Mouse (Mus musculus) limb, embryonic 12.5 days (tissue): ENCODE data around the gene Btbd1. TPM values are rescaled to one million over a fixed set of nuclear protein-coding genes. Genes with fewer than 3 reads are reported as not detected.

ENCODE experiments used
- ATAC-seq: fragments of 200-750 bp; cut with Nextera tagmentation; 2 replicates; pipeline ENCODE4 v1.8.0; 2017; ENCODE audit warnings: low read depth, moderate TSS enrichment; ENCODE audit not compliant: insufficient number of reproducible peaks, insufficient read depth, low FRiP score, low TSS enrichment
- H3K27ac ChIP-seq: fragments of 300-500 bp; sonication (generic); 2 replicates; pipeline ENCODE4 v1.5.1; 2016; ENCODE audit warnings: mild to moderate bottlenecking, moderate library complexity
- H3K27me3 ChIP-seq: fragments of 300-500 bp; sonication (generic); 2 replicates; pipeline ENCODE4 v1.6.1; 2016; ENCODE audit warnings: mild to moderate bottlenecking, moderate library complexity
- H3K36me3 ChIP-seq: fragments of 300-500 bp; sonication (generic); 2 replicates; pipeline ENCODE4 v1.6.1; 2016; ENCODE audit warnings: mild to moderate bottlenecking, moderate library complexity
- H3K4me1 ChIP-seq: fragments of 300-500 bp; sonication (generic); replicated peaks from 2 replicates; pipeline ENCODE4 v1.6.1; 2016
- H3K4me2 ChIP-seq: fragments of 300-500 bp; sonication (generic); 2 replicates; pipeline ENCODE4 v1.6.1; 2016; ENCODE audit warnings: mild to moderate bottlenecking, moderate library complexity
- H3K4me3 ChIP-seq: fragments of 300-500 bp; sonication (generic); replicated peaks from 2 replicates; pipeline ENCODE4 v1.5.1; 2016; ENCODE audit warnings: mild to moderate bottlenecking
- H3K9ac ChIP-seq: fragments of 300-500 bp; sonication (generic); replicated peaks from 2 replicates; pipeline ENCODE4 v1.6.1; 2016; ENCODE audit warnings: mild to moderate bottlenecking, moderate library complexity
- H3K9me3 ChIP-seq: fragments of 300-500 bp; sonication (generic); 2 replicates; pipeline ENCODE4 v1.6.1; 2016; ENCODE audit warnings: mild to moderate bottlenecking, moderate library complexity
- WGBS: fragments of 180-500 bp; shearing (Covaris S2); methylation state at CpG from one replicate; pipeline ENCODE4 v1.1.7; 2016; 5-methylcytosine and 5-hydroxymethylcytosine counted together
- polyA plus RNA-seq: library from polyadenylated mRNA; unstranded; fragments of >200 nt; fragmentation: Nextera tagmentation; extraction: Ambion mirVana; gene quantifications from 2 replicates; pipeline ENCODE4 v1.2.1, GENCODE M21; 2016

Btbd1 gene
- 76.7 and 83.8 TPM in 2 replicates for polyA plus RNA-seq

DNA sequence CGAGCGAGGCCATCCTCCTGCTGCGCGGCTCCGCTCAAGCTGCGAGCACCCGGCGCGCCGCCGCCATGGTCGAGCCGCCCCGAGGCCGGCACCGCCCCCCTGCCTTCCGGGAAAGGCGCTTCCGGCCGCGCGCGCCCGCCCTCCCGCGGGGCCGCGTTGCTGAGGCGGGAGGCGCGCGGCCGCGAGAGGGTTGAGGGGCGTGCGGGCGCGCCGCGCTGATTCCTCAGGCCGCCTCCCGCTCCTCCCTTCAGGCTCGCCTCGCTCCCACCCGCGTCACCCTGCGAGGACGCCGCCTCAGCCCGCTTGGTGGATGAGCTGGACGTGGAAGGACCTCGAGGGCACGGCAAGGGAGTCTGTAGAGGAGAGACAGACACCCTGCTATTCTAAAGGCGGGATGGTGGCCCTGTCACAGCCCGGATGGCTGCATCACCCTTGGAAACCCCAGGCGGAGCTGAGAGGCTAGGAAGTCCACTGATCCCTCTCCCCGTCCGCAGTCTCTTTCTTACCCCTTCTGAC, at the start of gene Btbd1:
Gene Btbd1, minus strand, starts transcription at position 53 of the 516 bp plus-strand sequence.
- H3K27ac ChIP-seq: peak within 1 kb of the TSS; percentile 96
- H3K4me1 ChIP-seq: peaks cover 42% of the 10 kb centered on the region
- peak; percentile 86 for ATAC-seq
- peak within 1 kb of the TSS; percentile 87 for H3K4me3 ChIP-seq
- no peaks in the 10 kb centered on the region for H3K9me3 ChIP-seq
- no peaks in the 10 kb centered on the region for H3K27me3 ChIP-seq
- H3K9ac ChIP-seq: peak within 1 kb of the TSS; percentile 91
- H3K4me2 ChIP-seq: peak within 1 kb of the TSS; percentile 83
- under 1% methylated on average over 53 of the region's 58 CpGs for WGBS
- no peaks in the 10 kb centered on the region for H3K36me3 ChIP-seq

DNA sequence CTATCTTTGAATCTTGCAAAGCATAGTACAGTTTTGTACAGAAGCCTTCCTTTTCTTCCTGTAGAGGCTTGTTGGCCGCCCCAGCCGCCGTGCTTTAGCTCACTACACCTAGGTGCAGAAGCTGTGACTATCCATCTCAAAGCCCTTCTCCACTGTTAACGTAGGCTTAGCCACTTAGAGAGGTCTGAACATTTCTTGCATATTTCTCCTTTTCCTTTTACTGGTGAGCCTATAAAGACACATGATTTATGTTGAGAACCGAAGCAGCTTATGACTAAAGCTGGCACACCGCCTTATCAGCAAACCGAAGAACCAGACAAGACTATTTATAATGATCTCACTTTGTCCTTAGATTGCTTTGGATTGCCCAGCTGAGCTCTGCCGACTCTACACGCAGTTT, 46.1 kb upstream of the Btbd1 start:
- WGBS: 86% methylated on average over 9 of the region's 9 CpGs
- no peaks in the 10 kb centered on the region for H3K9me3 ChIP-seq
- H3K4me3 ChIP-seq: no peak overlapping the region
- no peaks in the 10 kb centered on the region for H3K27me3 ChIP-seq
- H3K4me2 ChIP-seq: no peak overlapping the region
- ATAC-seq: no peak
- no peak overlapping the region for H3K9ac ChIP-seq
- H3K27ac ChIP-seq: no peak overlapping the region
- H3K36me3 ChIP-seq: no peaks in the 10 kb centered on the region
- H3K4me1 ChIP-seq: no peaks in the 10 kb centered on the region

DNA sequence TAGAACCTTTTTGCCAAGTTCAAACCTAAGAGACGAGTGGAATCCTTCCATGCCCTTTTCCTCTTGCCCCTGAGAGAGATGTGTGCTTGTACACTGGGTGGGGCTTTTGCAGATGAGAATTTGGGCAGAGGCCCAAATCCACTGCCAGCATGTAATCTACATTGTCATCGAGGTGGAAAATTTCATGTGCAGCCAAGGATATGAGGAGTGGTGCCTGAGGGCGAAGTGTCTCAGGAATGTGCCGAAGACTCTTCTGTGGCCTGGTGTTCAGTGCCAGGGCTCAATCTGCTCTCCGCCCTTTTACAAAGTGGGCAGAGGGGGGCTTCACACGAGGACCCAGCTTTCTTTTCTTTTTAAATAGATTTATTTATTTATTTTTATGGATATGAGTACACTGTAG, 45.4 kb upstream of the Btbd1 start:
- Histone ChIP-seq H3K9ac (no peak overlapping the region), H3K9me3 (no peaks in the 10 kb centered on the region), H3K27me3 (no peaks in the 10 kb centered on the region), H3K27ac (no peak overlapping the region), H3K4me1 (no peaks in the 10 kb centered on the region), H3K4me3 (no peak overlapping the region), H3K4me2 (no peak overlapping the region), H3K36me3 (no peaks in the 10 kb centered on the region)
- no peak for ATAC-seq
- 83% methylated on average over 6 of the region's 6 CpGs for WGBS

DNA sequence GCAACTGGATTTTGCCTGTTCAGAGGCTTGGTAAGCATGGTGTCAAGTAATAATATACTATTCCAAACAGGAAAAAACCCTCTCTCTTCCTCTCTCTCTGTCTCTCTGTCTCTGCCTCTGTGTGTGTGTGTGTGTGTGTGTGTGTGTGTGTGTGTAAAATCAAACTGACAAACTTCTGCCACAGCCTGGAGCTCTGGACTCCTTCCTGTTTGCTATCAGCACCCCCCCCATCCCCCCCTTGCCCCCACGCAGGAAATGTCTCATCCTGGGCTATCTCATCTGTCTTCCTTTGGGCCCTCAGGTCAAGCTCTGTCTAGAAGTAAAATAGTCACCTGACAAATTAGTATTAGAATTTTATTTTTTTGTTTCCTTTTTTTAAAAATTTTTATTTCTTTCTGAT, 44.6 kb upstream of the Btbd1 start:
- Histone ChIP-seq H3K4me1 (no peaks in the 10 kb centered on the region), H3K4me3 (no peak overlapping the region), H3K36me3 (no peaks in the 10 kb centered on the region), H3K9ac (no peak overlapping the region), H3K27ac (no peak overlapping the region), H3K9me3 (no peaks in the 10 kb centered on the region), H3K4me2 (no peak overlapping the region), H3K27me3 (no peaks in the 10 kb centered on the region)
- no peak for ATAC-seq
- 85% methylated on average over 1 of the region's 1 CpGs for WGBS

DNA sequence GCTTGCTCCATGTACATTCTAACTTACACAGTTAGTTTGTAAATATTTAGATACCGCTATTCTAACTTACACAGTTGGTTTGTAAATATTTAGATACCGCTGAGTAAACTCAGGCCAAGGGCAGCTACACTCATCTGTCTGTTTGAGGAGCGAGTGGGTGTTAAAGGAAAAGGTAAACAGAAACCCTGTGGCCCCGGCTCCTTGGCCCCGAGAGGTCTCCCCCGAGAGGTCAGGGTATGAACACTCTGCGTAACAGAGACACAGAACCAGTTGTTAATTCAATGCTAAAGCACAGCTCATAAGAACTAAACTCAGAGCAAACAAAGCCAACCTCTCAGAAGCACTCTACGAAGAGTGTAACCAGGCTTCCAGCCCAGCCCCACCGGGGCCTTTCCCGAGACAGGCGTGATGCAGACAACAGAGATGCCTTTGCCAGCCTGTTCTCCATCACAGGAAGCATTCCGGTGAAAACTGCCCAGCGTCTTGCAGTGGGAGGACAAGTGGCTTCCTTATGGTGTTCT, 43.3 kb upstream of the Btbd1 start:
- Histone ChIP-seq H3K27me3 (no peaks in the 10 kb centered on the region), H3K9ac (no peak overlapping the region), H3K4me3 (no peak overlapping the region), H3K4me2 (no peak overlapping the region), H3K4me1 (no peaks in the 10 kb centered on the region), H3K27ac (no peak overlapping the region), H3K9me3 (no peaks in the 10 kb centered on the region), H3K36me3 (no peaks in the 10 kb centered on the region)
- ATAC-seq: no peak
- WGBS: 75% methylated on average over 13 of the region's 13 CpGs

DNA sequence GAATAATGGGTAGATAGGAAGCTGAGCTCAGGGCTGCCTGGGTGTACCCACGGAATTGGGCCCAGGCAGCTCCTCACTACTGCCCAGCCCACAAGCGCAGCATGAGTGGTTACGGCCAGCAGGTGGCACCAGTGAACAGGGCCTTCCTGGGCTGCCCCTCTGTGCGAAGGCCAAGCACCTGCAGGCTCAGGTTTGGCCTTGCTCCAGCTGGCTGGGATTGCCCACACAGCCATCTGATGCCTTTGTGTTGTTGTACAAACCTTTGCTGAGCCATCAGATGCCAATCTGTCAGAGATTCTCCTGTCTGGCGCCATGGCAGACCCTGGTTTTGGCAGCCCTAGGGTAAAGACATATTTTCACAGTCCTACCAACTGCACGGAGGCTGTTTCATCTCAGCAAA, 38.9 kb upstream of the Btbd1 start:
- Histone ChIP-seq H3K9me3 (no peaks in the 10 kb centered on the region), H3K9ac (no peak overlapping the region), H3K27ac (no peak overlapping the region), H3K4me2 (no peak overlapping the region), H3K4me1 (no peaks in the 10 kb centered on the region), H3K36me3 (no peaks in the 10 kb centered on the region), H3K27me3 (no peaks in the 10 kb centered on the region), H3K4me3 (no peak overlapping the region)
- whole genome bisulfite sequencing: 26% methylated on average over 6 of the region's 6 CpGs
- no peak; the same call in 1 of the 2 replicates for ATAC-seq

DNA sequence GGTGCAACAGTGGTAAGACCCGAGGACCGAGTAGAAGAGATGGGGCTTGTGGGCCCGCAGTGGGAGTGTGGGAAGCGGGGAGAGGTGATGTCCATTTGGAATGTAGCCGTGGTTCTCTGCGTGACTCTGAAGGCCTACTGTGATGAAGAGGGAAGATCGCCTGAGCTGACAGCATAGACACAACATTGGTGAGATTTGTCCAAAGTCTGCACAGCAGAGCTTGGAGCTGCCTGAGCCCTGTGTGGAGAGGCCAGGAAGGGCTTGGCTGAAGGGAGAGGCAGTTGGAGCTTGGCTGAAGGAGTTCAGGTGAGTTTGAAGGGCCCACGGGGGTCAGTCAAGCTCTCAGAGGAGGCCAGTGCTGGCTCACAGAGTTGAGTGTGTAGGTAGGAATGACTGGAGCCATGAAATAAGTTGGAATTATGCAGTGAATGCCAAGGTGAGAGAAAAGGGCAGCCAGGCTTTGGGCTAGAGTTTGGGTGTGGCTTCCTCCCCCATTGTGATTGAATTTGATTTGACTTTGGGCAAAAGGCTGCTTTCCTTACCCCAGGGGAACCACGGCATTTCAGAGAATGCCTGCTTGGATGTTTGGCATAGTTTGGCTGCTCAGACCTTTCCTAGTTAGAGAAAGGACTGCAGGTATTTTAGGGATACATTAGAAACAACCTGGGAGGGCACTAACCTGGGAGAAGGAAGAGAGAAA, 38.1 kb upstream of the Btbd1 start:
- Histone ChIP-seq H3K4me3 (no peak overlapping the region), H3K9ac (no peak overlapping the region), H3K27ac (no peak overlapping the region), H3K4me1 (0 out of 2 replicates have a peak, but pooled peaks cover 2% of the 10 kb centered on the region), H3K9me3 (no peaks in the 10 kb centered on the region), H3K27me3 (no peaks in the 10 kb centered on the region), H3K36me3 (no peaks in the 10 kb centered on the region), H3K4me2 (no peak overlapping the region)
- ATAC-seq: no peak
- WGBS: 82% methylated on average over 9 of the region's 9 CpGs

DNA sequence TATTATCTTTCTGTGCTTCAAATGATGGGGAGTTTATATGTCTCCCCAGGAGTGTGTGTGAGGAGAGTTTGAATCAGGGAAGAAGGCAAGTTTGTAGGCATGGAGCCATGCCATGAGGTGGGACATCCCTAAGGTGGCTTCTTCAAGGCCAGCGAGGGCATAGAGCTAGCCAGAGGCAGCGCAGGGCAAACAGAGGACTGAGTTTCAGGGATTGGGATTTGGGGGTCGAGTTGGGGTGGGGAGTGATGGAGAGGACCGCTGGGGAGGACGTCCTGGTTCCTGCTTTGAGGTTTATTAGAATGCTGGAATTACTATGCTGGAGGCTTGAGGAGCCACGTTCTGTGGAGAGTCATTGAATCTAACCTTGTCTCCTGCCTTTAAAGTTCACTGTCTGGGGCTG, 36.7 kb upstream of the Btbd1 start:
- 95% methylated on average over 6 of the region's 6 CpGs for WGBS
- ATAC-seq: no peak
- no peak overlapping the region for H3K4me3 ChIP-seq
- no peaks in the 10 kb centered on the region for H3K9me3 ChIP-seq
- H3K4me2 ChIP-seq: no peak overlapping the region
- no peaks in the 10 kb centered on the region for H3K36me3 ChIP-seq
- no peak overlapping the region for H3K27ac ChIP-seq
- 0 out of 2 replicates have a peak, but pooled peaks cover 2% of the 10 kb centered on the region for H3K4me1 ChIP-seq
- peaks cover 10% of the 10 kb centered on the region; the same call in 1 of the 2 replicates for H3K27me3 ChIP-seq
- no peak overlapping the region for H3K9ac ChIP-seq

DNA sequence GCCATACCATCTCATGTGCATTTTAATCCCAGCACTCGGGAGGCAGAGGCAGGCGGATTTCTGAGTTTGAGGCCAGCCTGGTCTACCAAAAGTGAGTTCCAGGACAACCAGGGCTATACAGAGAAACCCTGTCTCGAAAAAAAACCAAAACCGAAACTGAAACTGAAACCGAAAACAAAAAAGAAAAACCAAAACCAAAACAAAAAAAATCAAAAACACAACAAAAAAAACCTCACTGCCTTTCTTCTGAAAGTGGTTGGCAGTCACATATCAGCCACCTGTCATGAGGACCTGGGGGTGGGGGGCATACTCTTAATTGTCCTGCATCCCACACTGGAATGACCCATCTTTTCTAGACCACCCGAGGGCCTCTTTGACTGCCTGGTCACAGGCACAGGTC, 35.3 kb upstream of the Btbd1 start:
- 89% methylated on average over 6 of the region's 6 CpGs for WGBS
- Histone ChIP-seq H3K9me3 (no peaks in the 10 kb centered on the region), H3K9ac (no peak overlapping the region), H3K36me3 (no peaks in the 10 kb centered on the region), H3K27me3 (peaks cover 24% of the 10 kb centered on the region), H3K4me3 (no peak overlapping the region), H3K4me2 (no peak overlapping the region), H3K4me1 (peaks cover 12% of the 10 kb centered on the region; the same call in 1 of the 2 replicates), H3K27ac (no peak overlapping the region)
- ATAC-seq: no peak

DNA sequence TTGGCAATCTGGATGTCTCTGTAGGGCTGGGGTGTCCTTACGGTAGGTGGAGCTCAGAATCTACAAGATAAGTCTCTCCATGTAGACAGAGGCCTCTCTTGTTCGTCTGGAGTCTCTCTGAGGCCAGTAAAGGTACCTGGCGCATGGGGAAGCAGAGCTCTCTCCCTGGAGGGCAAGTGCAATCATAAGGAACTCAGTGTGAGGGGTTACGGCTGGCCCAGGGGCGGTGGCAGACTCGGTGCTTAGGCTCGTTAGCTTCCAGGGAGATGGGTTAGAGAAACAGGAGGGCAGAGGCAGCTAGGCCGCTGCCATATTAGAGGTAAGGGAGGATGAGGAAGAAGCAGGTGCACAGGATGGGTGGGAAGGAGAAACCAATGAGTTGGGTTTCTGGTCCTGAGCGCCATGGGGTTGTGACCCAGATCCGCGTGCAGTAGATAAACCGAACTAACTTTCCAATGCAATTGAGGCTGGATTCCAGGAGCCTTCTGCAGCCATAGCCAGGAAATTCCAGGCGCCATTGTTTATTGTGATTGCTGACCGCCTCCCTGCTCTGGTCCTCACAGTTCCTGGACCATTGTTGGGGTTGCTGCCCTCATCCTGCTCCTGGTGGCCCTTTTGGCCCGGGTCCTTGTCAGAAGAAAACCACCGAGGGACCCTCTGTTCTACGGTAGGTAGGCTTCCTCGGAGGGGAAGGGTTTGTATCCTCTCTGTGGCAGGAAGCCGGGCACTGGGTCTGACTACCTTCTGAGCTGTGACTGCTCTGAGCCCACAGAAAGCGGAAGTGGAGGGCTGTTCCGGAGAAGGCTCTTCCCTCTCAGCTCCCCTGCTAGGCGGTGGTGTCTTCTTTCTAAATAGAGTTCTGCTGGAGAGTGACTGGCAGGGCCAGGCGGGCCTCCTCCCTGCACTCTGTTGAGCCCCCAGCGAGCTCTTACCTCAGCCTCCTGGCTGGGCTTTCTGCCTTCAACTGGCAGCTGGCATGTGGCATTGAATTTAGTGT, 33.7 kb upstream of the Btbd1 start:
- no peaks in the 10 kb centered on the region for H3K9me3 ChIP-seq
- H3K4me2 ChIP-seq: no peak overlapping the region
- no peak for ATAC-seq
- H3K27me3 ChIP-seq: peaks cover 41% of the 10 kb centered on the region
- 75% methylated on average over 24 of the region's 24 CpGs for WGBS
- no peak overlapping the region for H3K9ac ChIP-seq
- peak overlapping the region; percentile 23; the same call in 1 of the 2 replicates for H3K27ac ChIP-seq
- peaks cover 23% of the 10 kb centered on the region for H3K4me1 ChIP-seq
- H3K4me3 ChIP-seq: no peak overlapping the region
- no peaks in the 10 kb centered on the region for H3K36me3 ChIP-seq

DNA sequence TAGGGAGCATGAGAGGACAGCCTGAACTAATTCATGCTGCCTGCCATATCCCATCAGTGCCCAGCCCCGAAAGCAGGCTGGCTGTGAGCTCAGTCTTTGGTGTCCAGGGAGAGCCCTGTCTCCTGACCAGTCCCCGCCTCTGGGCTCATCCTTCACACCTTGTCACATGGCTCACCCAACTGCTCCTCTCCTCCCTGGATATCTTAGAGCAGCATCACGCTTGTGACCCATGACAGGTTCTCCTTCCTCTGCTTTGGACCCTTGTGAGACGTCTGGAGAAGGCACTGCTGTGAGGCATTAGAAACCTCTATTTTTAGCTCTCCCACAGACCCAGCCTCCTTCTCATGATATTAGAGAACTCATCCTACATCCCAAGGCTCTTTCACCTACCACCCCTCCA, 32.7 kb upstream of the Btbd1 start:
- no peaks in the 10 kb centered on the region for H3K9me3 ChIP-seq
- peaks cover 50% of the 10 kb centered on the region for H3K27me3 ChIP-seq
- H3K4me1 ChIP-seq: peaks cover 23% of the 10 kb centered on the region
- H3K36me3 ChIP-seq: no peaks in the 10 kb centered on the region
- H3K4me2 ChIP-seq: no peak overlapping the region
- 63% methylated on average over 4 of the region's 4 CpGs for WGBS
- no peak overlapping the region for H3K27ac ChIP-seq
- ATAC-seq: no peak
- no peak overlapping the region for H3K4me3 ChIP-seq
- no peak overlapping the region for H3K9ac ChIP-seq
